Mouse (Mus musculus) gastrocnemius, postnatal 10 days (tissue): Measurements from ENCODE around the gene Hdac5. TPM values are rescaled to one million over a fixed set of nuclear protein-coding genes. Genes with fewer than 3 reads are reported as not detected.

Experiments used
- DNase-seq: peaks from one replicate; pipeline ENCODE4 v3.0.0; 2021; ENCODE audit warnings: mixed read lengths
- long read RNA-seq, 2 experiments: library from polyadenylated mRNA; stranded (forward); transcript quantifications; one replicate each; pipeline ENCODE4 v2.0.0; 2021
- total RNA-seq, 2 experiments: library from RNA; stranded (reverse); gene quantifications; 2 replicates each; pipeline ENCODE4 v1.2.3; 2021

Hdac5 gene
- total RNA-seq, result 10 to 100 TPM; 68.5 to 86.9 TPM
- long read RNA-seq, experiment 1, transcript Hdac5-204 (27 exons, 3,788 nt), result major isoform, 5 of 56 reads
- long read RNA-seq, experiment 1, partial matches to known transcripts, result 26 of 56 reads
- long read RNA-seq, experiment 1, other reads (novel, unspliced or antisense), result 22 of 56 reads
- long read RNA-seq, experiment 2, partial matches to known transcripts, result 22 of 43 reads
- long read RNA-seq, experiment 2, other reads (novel, unspliced or antisense), result 19 of 43 reads

- DNase-seq, result peak; percentile 96
These were observed at the start of gene Hdac5 for GRCm38 (mm10) chr11:102230006-102230741. TSS of gene Hdac5 (minus strand) at chr11:102230166.

GRCm38 (mm10) chr11:102279595-102279994 is 49.6 kb upstream of the Hdac5 start:
- DNase-seq, result no peak

- DNase-seq, result no peak
These were observed 47.8 kb upstream of the Hdac5 start for GRCm38 (mm10) chr11:102277754-102278153.

- no peak for DNase-seq
These were observed 46.5 kb upstream of the Hdac5 start for GRCm38 (mm10) chr11:102276411-102276915.

GRCm38 (mm10) chr11:102268520-102269244 is 38.7 kb upstream of the Hdac5 start, which contains the start of gene Asb16:
TSS of gene Asb16 (plus strand) at chr11:102268743.
- no peak for DNase-seq

GRCm38 (mm10) chr11:102267480-102267879 is 37.5 kb upstream of the Hdac5 start:
- DNase-seq, result peak; percentile 68

- no peak for DNase-seq
These were observed 36.8 kb upstream of the Hdac5 start for GRCm38 (mm10) chr11:102266631-102267355.

- DNase-seq, result no peak
These were observed 35.9 kb upstream of the Hdac5 start for GRCm38 (mm10) chr11:102265816-102266215.

- DNase-seq, result no peak
These were observed 33.2 kb upstream of the Hdac5 start for GRCm38 (mm10) chr11:102263211-102263610.

GRCm38 (mm10) chr11:102258521-102258920 is 28.6 kb upstream of the Hdac5 start:
- no peak for DNase-seq

GRCm38 (mm10) chr11:102258095-102258494 is 28.1 kb upstream of the Hdac5 start:
- no peak for DNase-seq

GRCm38 (mm10) chr11:102257514-102257913 is 27.5 kb upstream of the Hdac5 start:
- no peak for DNase-seq

GRCm38 (mm10) chr11:102249351-102250090 is 19.6 kb upstream of the Hdac5 start:
- no peak for DNase-seq

GRCm38 (mm10) chr11:102248630-102249230 is 18.8 kb upstream of the Hdac5 start, which contains the start of gene BC030867:
TSS of gene BC030867 (plus strand) at chr11:102248882.
- DNase-seq, result peak; percentile 92

- DNase-seq, result no peak
These were observed 16.9 kb upstream of the Hdac5 start for GRCm38 (mm10) chr11:102246871-102247270.

GRCm38 (mm10) chr11:102246273-102246635 is 16.3 kb upstream of the Hdac5 start:
- DNase-seq, result no peak

GRCm38 (mm10) chr11:102245581-102246272 is 15.8 kb upstream of the Hdac5 start:
- DNase-seq, result no peak

GRCm38 (mm10) chr11:102244926-102245449 is 15.0 kb upstream of the Hdac5 start:
- DNase-seq, result peak; percentile 51

- DNase-seq, result no peak
These were observed 11.9 kb upstream of the Hdac5 start for GRCm38 (mm10) chr11:102241874-102242273.

GRCm38 (mm10) chr11:102241246-102241645 is 11.3 kb upstream of the Hdac5 start:
- no peak for DNase-seq
